Mouse (Mus musculus) kidney, adult 8-10 months (tissue): Measurements from ENCODE around the gene Eri2.
A peak's percentile ranks its signal among the peaks of the same experiment; 100 is the strongest.
"Not testable (repeated sequence)": the region's sequence is repeated elsewhere in the genome, so short reads cannot be mapped to it uniquely, and the experiment has no call there.

Experiments
- DNase-seq, 2 experiments: peaks; one replicate each; pipeline ENCODE4 v3.0.0; 2022

Gene Eri2

DNA sequence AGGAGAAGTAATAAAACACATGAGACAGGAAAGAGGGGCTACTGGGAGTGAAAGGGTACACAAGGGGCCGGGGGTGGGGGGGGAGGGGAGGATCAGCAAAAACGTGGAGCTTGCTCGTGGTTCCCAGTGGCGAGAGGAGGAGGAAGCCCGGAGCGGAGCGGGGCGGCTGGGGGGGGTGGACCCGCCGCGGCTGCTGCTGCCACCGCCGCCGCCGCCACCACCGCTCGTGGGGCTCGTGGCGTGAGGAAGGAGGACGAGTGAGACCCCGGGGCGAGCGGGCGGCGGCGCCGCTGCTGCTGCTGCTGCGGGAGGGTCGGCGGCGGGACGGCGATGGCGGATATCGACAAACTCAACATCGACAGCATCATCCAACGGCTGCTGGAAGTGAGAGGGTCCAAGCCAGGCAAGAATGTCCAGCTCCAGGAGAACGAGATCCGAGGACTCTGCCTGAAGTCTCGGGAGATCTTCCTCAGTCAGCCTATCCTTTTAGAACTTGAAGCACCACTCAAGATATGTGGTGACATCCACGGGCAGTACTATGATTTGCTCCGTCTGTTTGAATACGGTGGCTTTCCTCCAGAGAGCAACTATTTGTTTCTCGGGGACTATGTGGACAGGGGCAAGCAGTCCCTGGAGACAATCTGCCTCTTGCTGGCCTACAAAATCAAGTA lies 53.9 kb downstream of the Eri2 start:
- DNase-seq, result not testable (repeated sequence)

- DNase-seq, result no peak
Measured at GRCm38 (mm10) chr7:119738877-119739276, 55.0 kb downstream of the Eri2 start.

- not testable (repeated sequence) for DNase-seq
Measured at GRCm38 (mm10) chr7:119731262-119731661, 62.6 kb downstream of the Eri2 start.

DNA sequence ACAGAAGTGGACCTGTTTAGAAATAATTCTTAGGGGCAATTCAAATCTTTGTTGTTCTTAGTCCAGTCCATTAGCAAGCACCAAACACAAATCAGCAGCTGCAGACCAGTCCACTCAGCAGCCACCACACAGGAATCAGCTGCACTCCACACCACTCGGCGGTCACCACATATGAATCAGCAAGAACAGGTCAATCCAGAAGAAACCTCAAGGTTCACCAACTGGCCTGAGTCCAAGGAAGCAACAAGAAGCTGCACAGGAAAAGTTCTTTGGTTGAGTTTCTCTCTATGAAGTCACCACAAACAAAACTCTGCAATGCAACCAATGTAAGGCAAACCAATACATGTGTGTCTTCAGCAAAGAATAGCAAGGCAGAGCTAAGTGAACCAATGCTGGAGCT lies 66.2 kb downstream of the Eri2 start:
- DNase-seq, result no peak

DNA sequence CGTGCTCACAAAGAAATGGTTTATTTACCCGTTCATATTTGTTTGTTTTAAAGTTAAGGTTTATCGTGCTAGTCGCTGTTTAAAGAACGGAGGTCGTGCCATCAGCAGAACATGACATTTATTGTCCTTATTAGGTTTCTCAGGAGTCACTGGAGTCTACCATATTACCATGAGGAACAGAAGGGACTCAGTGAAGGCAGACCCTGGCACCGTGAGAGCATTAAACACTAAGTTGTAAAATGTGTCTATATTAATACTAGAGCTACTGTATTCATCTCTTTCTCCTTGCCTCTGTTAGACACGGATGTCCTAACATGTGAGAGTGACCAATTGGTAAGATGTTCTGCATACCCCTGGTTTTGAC lies 72.9 kb downstream of the Eri2 start:
- DNase-seq, result no peak

DNA sequence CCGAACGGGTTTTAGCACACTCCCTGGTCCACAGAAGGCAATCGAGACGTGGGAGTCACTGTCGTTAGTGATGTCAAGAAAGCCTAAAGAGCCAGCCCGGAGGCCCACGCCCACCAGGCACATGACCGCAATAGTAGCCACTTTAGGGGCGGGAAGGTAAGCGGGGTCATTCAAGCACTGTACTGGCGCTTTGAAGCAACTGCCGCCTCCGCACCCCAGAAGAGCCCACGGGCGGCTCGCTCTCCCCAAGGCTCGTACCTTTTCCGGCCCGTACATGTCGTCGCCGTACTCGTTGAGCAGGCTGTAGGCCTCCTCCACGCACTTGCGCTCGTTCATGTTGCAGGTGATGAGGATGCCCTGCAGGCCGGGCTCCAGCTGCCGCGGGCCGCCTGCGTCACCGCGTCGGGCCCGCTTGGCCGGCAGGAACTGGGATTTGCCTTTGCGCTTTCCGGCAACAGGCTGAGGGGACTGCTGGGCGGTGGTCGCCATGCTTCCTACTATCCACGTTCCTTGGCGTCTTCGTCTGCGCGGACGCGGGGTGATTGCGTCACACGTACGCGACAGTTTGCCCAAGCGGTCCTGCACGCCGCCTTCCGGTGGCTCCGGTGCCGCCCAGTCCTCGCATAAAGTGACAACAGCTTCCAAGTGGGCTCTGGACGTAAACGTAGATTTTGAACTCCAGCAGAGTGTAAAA lies 73.5 kb downstream of the Eri2 start, which contains the start of gene Thumpd1:
Gene Thumpd1, minus strand, starts transcription at position 546 of the 694 bp plus-strand sequence.
- peak; percentile 87 to 92 for DNase-seq
